Mouse (Mus musculus): Measurements from ENCODE around the gene Ube2l3.

DNA sequence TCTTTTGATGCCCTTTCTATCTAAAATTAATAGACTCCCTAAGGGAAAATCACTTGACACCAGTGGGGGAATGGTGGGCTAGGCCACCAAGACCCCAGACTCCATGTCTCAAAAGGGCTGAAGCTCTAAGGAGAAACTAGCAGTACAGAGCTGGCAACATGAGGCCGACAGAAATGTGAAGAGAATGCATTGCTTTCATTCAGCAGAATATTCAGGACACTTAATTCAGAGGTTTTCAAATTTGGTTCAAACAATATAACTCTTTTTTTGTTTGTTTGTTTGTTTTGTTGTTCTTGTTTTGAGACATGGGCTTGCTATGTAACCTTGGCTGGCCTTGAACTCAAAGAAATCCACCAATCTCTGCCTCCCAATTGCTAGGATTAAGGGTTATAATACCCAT lies at the start of gene Ube2l3:
- TF ChIP-seq GATA1 (IDR thresholded peaks at IDR 0.05; ENCODE audit: low read length) (no peak), TAL1 (IDR thresholded peaks at IDR 0.05; ENCODE audit: low read length) (no peak)
